Mouse (Mus musculus) heart, postnatal 0 days (tissue): ENCODE measurements around the gene Trim56. TPM values are rescaled to one million over a fixed set of nuclear protein-coding genes. Genes with fewer than 3 reads are reported as not detected.

Source experiments
- ATAC-seq: fragments of 200-750 bp; cut with Nextera tagmentation; 2 replicates; pipeline ENCODE4 v1.8.0; 2017; ENCODE audit warnings: low read depth, moderate number of reproducible peaks, moderate library complexity; ENCODE audit not compliant: insufficient read depth
- DNase-seq: peaks from one replicate; pipeline ENCODE4 v3.0.0-alpha.2; 2016; ENCODE audit warnings: low spot score
- H3K27ac ChIP-seq: fragments of 300-500 bp; sonication (generic); 2 replicates; pipeline ENCODE4 v1.5.1; 2014; ENCODE audit warnings: low read depth, mild to moderate bottlenecking
- H3K27me3 ChIP-seq: fragments of 300-500 bp; sonication (generic); 2 replicates; pipeline ENCODE4 v1.6.1; 2014; ENCODE audit warnings: low read length, mixed read lengths; ENCODE audit not compliant: control insufficient read depth, insufficient read depth
- H3K36me3 ChIP-seq: fragments of 300-500 bp; sonication (generic); replicated peaks from 2 replicates; pipeline ENCODE4 v1.6.1; 2014; ENCODE audit warnings: low read length, mixed read lengths; ENCODE audit not compliant: control insufficient read depth, insufficient read depth
- H3K4me1 ChIP-seq: fragments of 300-500 bp; sonication (generic); 2 replicates; pipeline ENCODE4 v1.6.1; 2014; ENCODE audit warnings: antibody characterized with exemption; ENCODE audit not compliant: control insufficient read depth, insufficient read depth
- H3K4me2 ChIP-seq: fragments of 300-500 bp; sonication (generic); 2 replicates; pipeline ENCODE4 v1.6.1; 2014; ENCODE audit warnings: low read depth, mild to moderate bottlenecking, low read length, moderate library complexity
- H3K4me3 ChIP-seq: fragments of 300-500 bp; sonication (generic); 2 replicates; pipeline ENCODE4 v1.5.1; 2014; ENCODE audit warnings: low read depth, low read length
- H3K9ac ChIP-seq: fragments of 300-500 bp; sonication (generic); replicated peaks from 2 replicates; pipeline ENCODE4 v1.6.1; 2014; ENCODE audit warnings: low read depth, low read length, mixed read lengths
- H3K9me3 ChIP-seq: fragments of 300-500 bp; sonication (generic); replicated peaks from 2 replicates; pipeline ENCODE4 v1.6.1; 2016; ENCODE audit warnings: low read length; ENCODE audit not compliant: control insufficient read depth
- CTCF ChIP-seq: IDR thresholded peaks from 2 replicates; pipeline ENCODE4 v1.5.1; 2016; ENCODE audit warnings: antibody characterized with exemption, control low read depth, low read depth
- EP300 ChIP-seq: IDR thresholded peaks from 2 replicates; pipeline ENCODE4 v1.6.1; 2016; ENCODE audit warnings: antibody characterized with exemption, low read depth
- WGBS: fragments of 180-500 bp; shearing (Covaris S2); extraction: QIAGEN DNeasy Blood & Tissue Kit; methylation state at CpG from one replicate; pipeline ENCODE4 v1.1.7; 2014; 5-methylcytosine and 5-hydroxymethylcytosine counted together
- polyA plus RNA-seq: library from polyadenylated mRNA; unstranded; fragments of >200 nt; fragmentation: Nextera tagmentation; extraction: Ambion mirVana; gene quantifications from 2 replicates; pipeline ENCODE4 v1.2.1, GENCODE M21; 2015
- total RNA-seq: library from RNA; depleted of rRNA; stranded (reverse); fragments of >200 nt; gene quantifications from 2 replicates; pipeline ENCODE4 v1.2.3, GENCODE M21; 2014; ENCODE audit warnings: low replicate concordance; rRNA removed

Gene Trim56
- total and polyA plus RNA-seq, 2 experiments from 2014 or later: 4.9 to 15.1 TPM

GRCm38 (mm10) chr5:137065454-137065853 lies 50.6 kb downstream of the Trim56 start:
- 72% methylated on average over 6 of the region's 6 CpGs for WGBS
- Histone ChIP-seq H3K9me3 (no peaks in the 10 kb centered on the region), H3K36me3 (peaks cover 20% of the 10 kb centered on the region; the same call in 1 of the 2 replicates), H3K4me2 (no peak overlapping the region), H3K4me3 (no peak overlapping the region), H3K27ac (no peak overlapping the region), H3K27me3 (no peaks in the 10 kb centered on the region), H3K4me1 (no peaks in the 10 kb centered on the region), H3K9ac (no peak overlapping the region)
- TF ChIP-seq CTCF: no peak
- no peak for TF ChIP-seq EP300
- DNase-seq: no peak
- ATAC-seq: no peak

GRCm38 (mm10) chr5:137062601-137063000 lies 53.4 kb downstream of the Trim56 start:
- Histone ChIP-seq H3K4me1 (no peaks in the 10 kb centered on the region), H3K36me3 (peaks cover 16% of the 10 kb centered on the region; the same call in 1 of the 2 replicates), H3K9ac (no peak overlapping the region), H3K9me3 (no peaks in the 10 kb centered on the region), H3K4me3 (no peak overlapping the region), H3K27me3 (no peaks in the 10 kb centered on the region), H3K4me2 (no peak overlapping the region), H3K27ac (no peak overlapping the region)
- no peak for ATAC-seq
- no peak for DNase-seq
- WGBS: 83% methylated on average over 5 of the region's 5 CpGs
- no peak for TF ChIP-seq CTCF
- no peak for TF ChIP-seq EP300

GRCm38 (mm10) chr5:137061809-137062481 lies 54.1 kb downstream of the Trim56 start:
- Histone ChIP-seq H3K36me3 (peaks cover 14% of the 10 kb centered on the region; the same call in 1 of the 2 replicates), H3K4me3 (no peak overlapping the region), H3K4me2 (no peak overlapping the region), H3K9me3 (no peaks in the 10 kb centered on the region), H3K27ac (no peak overlapping the region), H3K4me1 (no peaks in the 10 kb centered on the region), H3K9ac (no peak overlapping the region), H3K27me3 (no peaks in the 10 kb centered on the region)
- DNase-seq: peak; percentile 50
- peak; percentile 84 for ATAC-seq
- TF ChIP-seq EP300 (no peak), CTCF (peak; percentile 44)
- 15% methylated on average over 12 of the region's 12 CpGs for WGBS

Other genes with a start within 250 kb of the Trim56 start
- gene Col26a1, start 233.0 kb downstream of the Trim56 start, total RNA-seq: 8.1 and 9.9 TPM in 2 replicates
- gene Col26a1, start 233.0 kb downstream of the Trim56 start, polyA plus RNA-seq: 4.1 and 5.4 TPM in 2 replicates
- 7.0 and 18.3 TPM in 2 replicates for gene Ift22, start 208.1 kb downstream of the Trim56 start, total RNA-seq
- gene Ift22, start 208.1 kb downstream of the Trim56 start, polyA plus RNA-seq: 23.3 and 27.2 TPM in 2 replicates
- gene Fis1, start 162.9 kb downstream of the Trim56 start, total RNA-seq: 143 and 175 TPM in 2 replicates
- gene Fis1, start 162.9 kb downstream of the Trim56 start, polyA plus RNA-seq: 245 and 249 TPM in 2 replicates
- gene Cldn15, start 149.6 kb downstream of the Trim56 start, total RNA-seq: 10.2 and 19.3 TPM in 2 replicates
- 7.9 and 9.1 TPM in 2 replicates for gene Cldn15, start 149.6 kb downstream of the Trim56 start, polyA plus RNA-seq
- gene Plod3, start 129.2 kb downstream of the Trim56 start, total RNA-seq: 37.1 and 60.3 TPM in 2 replicates
- 21.7 and 24.5 TPM in 2 replicates for gene Plod3, start 129.2 kb downstream of the Trim56 start, polyA plus RNA-seq
- 39.7 and 45.6 TPM in 2 replicates for gene Znhit1, start 128.2 kb downstream of the Trim56 start, total RNA-seq
- 77.0 and 78.0 TPM in 2 replicates for gene Znhit1, start 128.2 kb downstream of the Trim56 start, polyA plus RNA-seq
- not detected in 2 replicates for gene Vgf, start 89.8 kb downstream of the Trim56 start, total RNA-seq
- 0.05 TPM in 1 of 2 replicates, not detected in the other for gene Vgf, start 89.8 kb downstream of the Trim56 start, polyA plus RNA-seq
- gene Ap1s1, start 70.1 kb downstream of the Trim56 start, total RNA-seq: 45.0 and 94.4 TPM in 2 replicates
- gene Ap1s1, start 70.1 kb downstream of the Trim56 start, polyA plus RNA-seq: 93.0 and 96.5 TPM in 2 replicates
- 19.1 and 26.4 TPM in 2 replicates for gene Serpine1, start 43.9 kb downstream of the Trim56 start, total RNA-seq
- 0.93 and 1.2 TPM in 2 replicates for gene Serpine1, start 43.9 kb downstream of the Trim56 start, polyA plus RNA-seq
- not detected in 2 replicates for gene Muc3, start 33.1 kb upstream of the Trim56 start, total RNA-seq
- not detected in 2 replicates for gene Muc3, start 33.1 kb upstream of the Trim56 start, polyA plus RNA-seq
- 0.34 TPM in 1 of 2 replicates, not detected in the other for gene Muc3a, start 96.2 kb upstream of the Trim56 start, total RNA-seq
- not detected in 2 replicates for gene Muc3a, start 96.2 kb upstream of the Trim56 start, polyA plus RNA-seq
- gene Ache, start 171.3 kb upstream of the Trim56 start, total RNA-seq: 5.3 and 5.9 TPM in 2 replicates
- gene Ache, start 171.3 kb upstream of the Trim56 start, polyA plus RNA-seq: 2.3 and 2.8 TPM in 2 replicates
- 4.1 and 5.6 TPM in 2 replicates for gene Ufsp1, start 178.4 kb upstream of the Trim56 start, total RNA-seq
- gene Ufsp1, start 178.4 kb upstream of the Trim56 start, polyA plus RNA-seq: 11.5 and 11.9 TPM in 2 replicates
- 77.2 and 139 TPM in 2 replicates for gene Srrt, start 191.5 kb upstream of the Trim56 start, total RNA-seq
- gene Srrt, start 191.5 kb upstream of the Trim56 start, polyA plus RNA-seq: 34.9 and 38.0 TPM in 2 replicates
- 44.8 and 46.8 TPM in 2 replicates for gene Trip6, start 198.2 kb upstream of the Trim56 start, total RNA-seq
- 22.9 and 28.6 TPM in 2 replicates for gene Trip6, start 198.2 kb upstream of the Trim56 start, polyA plus RNA-seq
- gene Slc12a9, start 217.4 kb upstream of the Trim56 start, total RNA-seq: 7.3 and 14.8 TPM in 2 replicates
- 4.0 and 4.5 TPM in 2 replicates for gene Slc12a9, start 217.4 kb upstream of the Trim56 start, polyA plus RNA-seq
- gene Ephb4, start 233.9 kb upstream of the Trim56 start, total RNA-seq: 99.2 and 113 TPM in 2 replicates
- gene Ephb4, start 233.9 kb upstream of the Trim56 start, polyA plus RNA-seq: 20.4 and 23.1 TPM in 2 replicates